Mouse (Mus musculus): ENCODE data around the gene Hoxb3. TPM values are rescaled to one million over a fixed set of nuclear protein-coding genes. Genes with fewer than 3 reads are reported as not detected.

Hoxb3 gene
- total and polyA plus RNA-seq, 2 experiments from 2014 or later: 9.2 TPM; not detected in 1

GRCm38 (mm10) chr11:96340698-96341365 is 17.7 kb downstream of the Hoxb3 start:
- WGBS: under 1% methylated on average over 32 of the region's 36 CpGs
- TF ChIP-seq CTCF (IDR thresholded peaks at IDR 0.05): no peak
- no peaks in the 10 kb centered on the region for H3K4me1 ChIP-seq (ENCODE audit: insufficient read depth, low read length)
- H3K27ac ChIP-seq (ENCODE audit: low read depth, low read length): no peak overlapping the region
- no peak for ATAC-seq (ENCODE audit: low FRiP score)
- no peaks in the 10 kb centered on the region for H3K9me3 ChIP-seq (ENCODE audit: low read length)
- H3K4me3 ChIP-seq (ENCODE audit: low read depth, low read length): 0 out of 2 replicates have a peak overlapping the region, but pooled peaks have one; percentile 6
- H3K27me3 ChIP-seq (ENCODE audit: insufficient read depth, low read length): peaks cover 97% of the 10 kb centered on the region
- no peaks in the 10 kb centered on the region for H3K36me3 ChIP-seq (ENCODE audit: insufficient read depth, low read length)
- peak; percentile 74 for DNase-seq (ENCODE audit: low spot score)
- H3K9ac ChIP-seq (replicated peaks; ENCODE audit: low read length, poor library complexity, severe bottlenecking): no peak overlapping the region
- H3K4me2 ChIP-seq (ENCODE audit: low read depth, low read length, poor library complexity, severe bottlenecking): no peak overlapping the region

GRCm38 (mm10) chr11:96341701-96342575 is 18.8 kb downstream of the Hoxb3 start:
- H3K27me3 ChIP-seq (ENCODE audit: insufficient read depth, low read length): peaks cover 97% of the 10 kb centered on the region
- H3K36me3 ChIP-seq (ENCODE audit: insufficient read depth, low read length): no peaks in the 10 kb centered on the region
- no peak for TF ChIP-seq CTCF (IDR thresholded peaks at IDR 0.05)
- WGBS: 2% methylated on average over 40 of the region's 40 CpGs
- DNase-seq (ENCODE audit: low spot score) (peak; percentile 55), ATAC-seq (ENCODE audit: low FRiP score) (no peak)
- no peak overlapping the region for H3K27ac ChIP-seq (ENCODE audit: low read depth, low read length)
- H3K9ac ChIP-seq (replicated peaks; ENCODE audit: low read length, poor library complexity, severe bottlenecking): no peak overlapping the region
- no peak overlapping the region for H3K4me2 ChIP-seq (ENCODE audit: low read depth, low read length, poor library complexity, severe bottlenecking)
- no peak overlapping the region for H3K4me3 ChIP-seq (ENCODE audit: low read depth, low read length)
- H3K4me1 ChIP-seq (ENCODE audit: insufficient read depth, low read length): no peaks in the 10 kb centered on the region
- no peaks in the 10 kb centered on the region for H3K9me3 ChIP-seq (ENCODE audit: low read length)

GRCm38 (mm10) chr11:96342576-96342930 is 19.4 kb downstream of the Hoxb3 start:
- ATAC-seq (ENCODE audit: low FRiP score): no peak
- no peak for TF ChIP-seq CTCF (IDR thresholded peaks at IDR 0.05)
- H3K4me1 ChIP-seq (ENCODE audit: insufficient read depth, low read length): no peaks in the 10 kb centered on the region
- H3K9ac ChIP-seq (replicated peaks; ENCODE audit: low read length, poor library complexity, severe bottlenecking): no peak overlapping the region
- H3K36me3 ChIP-seq (ENCODE audit: insufficient read depth, low read length): no peaks in the 10 kb centered on the region
- H3K4me2 ChIP-seq (ENCODE audit: low read depth, low read length, poor library complexity, severe bottlenecking): no peak overlapping the region
- H3K4me3 ChIP-seq (ENCODE audit: low read depth, low read length): no peak overlapping the region
- H3K27ac ChIP-seq (ENCODE audit: low read depth, low read length): no peak overlapping the region
- WGBS: under 1% methylated on average over 4 of the region's 4 CpGs
- H3K27me3 ChIP-seq (ENCODE audit: insufficient read depth, low read length): peaks cover 94% of the 10 kb centered on the region
- DNase-seq (ENCODE audit: low spot score): peak; percentile 5
- H3K9me3 ChIP-seq (ENCODE audit: low read length): no peaks in the 10 kb centered on the region

GRCm38 (mm10) chr11:96343206-96343745 is 20.1 kb downstream of the Hoxb3 start:
- 3% methylated on average over 2 of the region's 2 CpGs for WGBS
- Histone ChIP-seq H3K9me3 (ENCODE audit: low read length) (no peaks in the 10 kb centered on the region), H3K4me1 (ENCODE audit: insufficient read depth, low read length) (no peaks in the 10 kb centered on the region), H3K4me2 (ENCODE audit: low read depth, low read length, poor library complexity, severe bottlenecking) (no peak overlapping the region), H3K4me3 (ENCODE audit: low read depth, low read length) (no peak overlapping the region), H3K27ac (ENCODE audit: low read depth, low read length) (no peak overlapping the region), H3K9ac (replicated peaks; ENCODE audit: low read length, poor library complexity, severe bottlenecking) (no peak overlapping the region), H3K36me3 (ENCODE audit: insufficient read depth, low read length) (no peaks in the 10 kb centered on the region), H3K27me3 (ENCODE audit: insufficient read depth, low read length) (peaks cover 93% of the 10 kb centered on the region)
- no peak for TF ChIP-seq CTCF (IDR thresholded peaks at IDR 0.05)
- DNase-seq (ENCODE audit: low spot score) (peak; percentile 3), ATAC-seq (ENCODE audit: low FRiP score) (no peak)

GRCm38 (mm10) chr11:96344061-96344877 is 21.1 kb downstream of the Hoxb3 start:
- peak; percentile 40 for DNase-seq (ENCODE audit: low spot score)
- Histone ChIP-seq H3K4me2 (ENCODE audit: low read depth, low read length, poor library complexity, severe bottlenecking) (no peak overlapping the region), H3K36me3 (ENCODE audit: insufficient read depth, low read length) (no peaks in the 10 kb centered on the region), H3K9me3 (ENCODE audit: low read length) (no peaks in the 10 kb centered on the region), H3K4me3 (ENCODE audit: low read depth, low read length) (no peak overlapping the region), H3K27me3 (ENCODE audit: insufficient read depth, low read length) (peaks cover 92% of the 10 kb centered on the region), H3K9ac (replicated peaks; ENCODE audit: low read length, poor library complexity, severe bottlenecking) (no peak overlapping the region), H3K4me1 (ENCODE audit: insufficient read depth, low read length) (no peaks in the 10 kb centered on the region), H3K27ac (ENCODE audit: low read depth, low read length) (no peak overlapping the region)
- ATAC-seq (ENCODE audit: low FRiP score): no peak
- WGBS: 1% methylated on average over 39 of the region's 40 CpGs
- no peak for TF ChIP-seq CTCF (IDR thresholded peaks at IDR 0.05)

Data from midbrain, postnatal 0 days (tissue).